Mouse (Mus musculus) MEL (cell line): ENCODE results near the gene Tsx.

Source experiments
- BHLHE40 ChIP-seq: IDR thresholded peaks from 2 replicates; pipeline ENCODE4 v1.6.1; 2012; ENCODE audit warnings: low read depth, mild to moderate bottlenecking, inconsistent platforms, low read length, improper control_type of control experiment, borderline replicate concordance
- CTCF ChIP-seq, 3 experiments: IDR thresholded peaks in 2 of 3; conservative IDR thresholded peaks in 1 of 3; 2 replicates each; pipeline ENCODE4 v1.5.1; 2011 to 2012; ENCODE audit warnings: low read length in 3 of 3, low read depth in 2 of 3, mild to moderate bottlenecking in 2 of 3, improper control_type of control experiment in 1 of 3, inconsistent platforms in 1 of 3, mixed read lengths in 1 of 3, moderate library complexity in 1 of 3; ENCODE audit not compliant: control insufficient read depth in 1 of 3, insufficient read depth in 1 of 3, poor library complexity in 1 of 3, severe bottlenecking in 1 of 3
- E2F4 ChIP-seq: IDR thresholded peaks from 2 replicates; pipeline ENCODE4 v1.6.1; 2011; ENCODE audit warnings: low read depth, low read length, improper control_type of control experiment, borderline replicate concordance
- GABPA ChIP-seq: IDR thresholded peaks from 2 replicates; pipeline ENCODE4 v1.6.1; 2012; ENCODE audit warnings: low read depth, mild to moderate bottlenecking, inconsistent platforms, low read length, improper control_type of control experiment, moderate library complexity
- HCFC1 ChIP-seq: IDR thresholded peaks from 2 replicates; pipeline ENCODE4 v1.6.1; 2012; ENCODE audit warnings: low read depth, mild to moderate bottlenecking, inconsistent platforms, low read length, improper control_type of control experiment, moderate library complexity
- MAFK ChIP-seq: IDR thresholded peaks from 2 replicates; pipeline ENCODE4 v1.6.1; 2011; ENCODE audit warnings: low read depth, mild to moderate bottlenecking, low read length, improper control_type of control experiment, borderline replicate concordance
- POLR2A ChIP-seq, 2 experiments: IDR thresholded peaks; 2 replicates each; pipeline ENCODE4 v1.6.1; 2011 to 2012; ENCODE audit warnings: low read length in 2 of 2, mild to moderate bottlenecking in 2 of 2, control low read depth in 1 of 2, improper control_type of control experiment in 1 of 2, low read depth in 1 of 2, moderate library complexity in 1 of 2; ENCODE audit not compliant: control insufficient read depth in 1 of 2, insufficient read depth in 1 of 2, poor library complexity in 1 of 2
- POLR2AphosphoS5 ChIP-seq: IDR thresholded peaks from 2 replicates; pipeline ENCODE4 v1.6.1; 2012; ENCODE audit warnings: low read depth, borderline replicate concordance, mild to moderate bottlenecking, inconsistent platforms, low read length, moderate library complexity, mixed read lengths
- SIN3A ChIP-seq: IDR thresholded peaks from 2 replicates; pipeline ENCODE4 v1.6.1; 2012; ENCODE audit warnings: low read length, improper control_type of control experiment, inconsistent platforms
- USF1 ChIP-seq: IDR thresholded peaks from 2 replicates; pipeline ENCODE4 v1.6.1; 2014; ENCODE audit warnings: low read depth, mild to moderate bottlenecking, inconsistent platforms, low read length, improper control_type of control experiment, moderate library complexity
- ZC3H11A ChIP-seq: IDR thresholded peaks from 2 replicates; pipeline ENCODE4 v1.6.1; 2012; ENCODE audit warnings: low read depth, mild to moderate bottlenecking, inconsistent platforms, low read length, improper control_type of control experiment

DNA sequence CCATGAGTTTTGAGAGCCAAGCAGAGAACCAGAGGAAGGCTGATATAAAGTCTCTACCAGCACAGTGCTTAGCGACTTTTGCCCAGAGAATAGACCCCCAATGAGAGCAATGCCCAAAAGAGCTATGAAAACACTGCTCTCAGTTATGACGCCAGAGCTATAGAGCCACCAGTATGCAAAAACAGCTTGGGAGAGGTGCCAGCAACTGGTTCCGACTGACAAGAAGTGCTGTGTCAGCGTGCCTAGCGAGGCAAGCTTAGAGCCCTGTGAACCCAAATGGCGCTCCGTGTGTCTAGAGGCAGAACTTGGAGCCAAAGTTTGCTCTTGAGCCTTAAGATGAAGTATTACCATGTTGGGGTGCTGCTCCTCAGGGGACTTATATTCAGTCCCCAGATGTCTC, 13.4 kb downstream of the Tsx start:
- no peak for TF ChIP-seq SIN3A
- no peak for TF ChIP-seq BHLHE40
- TF ChIP-seq POLR2AphosphoS5, result no peak
- no peak for TF ChIP-seq USF1
- no peak for TF ChIP-seq HCFC1
- no peak for TF ChIP-seq CTCF (IDR thresholded peaks at IDR 0.05 in 2 of 3, conservative IDR thresholded peaks at IDR 0.05 in 1 of 3; ENCODE audit: control insufficient read depth in 1 of 3, insufficient read depth in 1 of 3, low read depth in 2 of 3, low read length in 3 of 3, poor library complexity in 1 of 3, severe bottlenecking in 1 of 3)
- no peak for TF ChIP-seq ZC3H11A
- TF ChIP-seq MAFK, result no peak
- no peak for TF ChIP-seq POLR2A (IDR thresholded peaks at IDR 0.05; ENCODE audit: control insufficient read depth in 1 of 2, insufficient read depth in 1 of 2, low read depth in 1 of 2, low read length in 2 of 2, poor library complexity in 1 of 2)
- TF ChIP-seq GABPA, result no peak
- TF ChIP-seq E2F4, result no peak
